Mouse (Mus musculus): ENCODE results near the gene Suds3.

GRCm38 (mm10) chr5:117045101-117045500, 70.8 kb downstream of the Suds3 start:
- TF ChIP-seq CTCF (IDR thresholded peaks at IDR 0.05; ENCODE audit: extremely low read depth, insufficient read depth, insufficient read length, insufficient replicate concordance) (no peak), POLR2A (IDR thresholded peaks at IDR 0.05; ENCODE audit: low read depth, low read length) (no peak)
